8 mouse cellular contexts compared by ENCODE assay signal in the genomic region with DNA sequence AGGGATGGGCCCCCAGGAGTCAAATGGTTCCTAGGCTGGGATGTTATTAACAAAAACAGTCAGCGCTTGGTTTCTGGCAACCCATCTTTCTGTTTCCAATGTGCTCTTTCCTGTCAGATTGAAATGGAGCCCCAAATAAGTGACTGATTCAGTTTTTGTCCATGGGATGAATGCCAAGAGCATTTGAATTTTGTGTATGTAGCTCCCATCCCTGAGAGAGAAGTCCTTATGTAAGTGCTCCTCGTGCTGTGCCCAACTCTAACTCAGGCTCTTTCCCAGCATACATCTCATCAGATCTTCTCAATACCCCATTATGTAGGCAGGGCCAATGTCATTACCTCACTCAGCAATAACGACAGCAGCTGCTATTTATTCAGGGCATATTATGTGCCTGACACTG. TPM values are rescaled to one million over a fixed set of nuclear protein-coding genes. Genes with fewer than 3 reads are reported as not detected.
DNase-seq lines count a peak whose midpoint lies in the region; ATAC-seq and TF ChIP-seq lines count a peak whose summit lies in the region.

No protein-coding gene starts in this region.

- H3K4me3 ChIP-seq in embryonic facial prominence, embryonic 11.5 days (ENCODE audit: low read depth, low read length), result peak overlapping the region; percentile 97
- peak overlapping the region; percentile 99 for H3K4me3 ChIP-seq in hindbrain, postnatal 0 days (ENCODE audit: low read length)
- peak overlapping the region; percentile 69 for H3K4me3 ChIP-seq in midbrain, postnatal 0 days (ENCODE audit: low read depth, low read length)

- H3K27ac ChIP-seq in embryonic facial prominence, embryonic 11.5 days (replicated peaks; ENCODE audit: low read depth, low read length), result no peak overlapping the region
- peak overlapping the region; percentile 99; the same call in 1 of the 2 replicates for H3K27ac ChIP-seq in hindbrain, postnatal 0 days
- peak overlapping the region; percentile 94 for H3K27ac ChIP-seq in midbrain, postnatal 0 days (ENCODE audit: low read depth, low read length)

- no peak for ATAC-seq in embryonic facial prominence, embryonic 11.5 days (replicated peaks; ENCODE audit: insufficient number of reproducible peaks, low FRiP score, low TSS enrichment, low read depth)
- no peak for ATAC-seq in hindbrain, postnatal 0 days
- no peak for ATAC-seq in midbrain, postnatal 0 days (ENCODE audit: low FRiP score)

- H3K4me2 ChIP-seq in embryonic facial prominence, embryonic 11.5 days (ENCODE audit: low read depth, low read length), result peak overlapping the region; percentile 92
- H3K4me2 ChIP-seq in hindbrain, postnatal 0 days (ENCODE audit: low read depth, low read length), result peak overlapping the region; percentile 83
- H3K4me2 ChIP-seq in midbrain, postnatal 0 days (ENCODE audit: low read depth, low read length, poor library complexity, severe bottlenecking), result peak overlapping the region; percentile 94

- 40% methylated on average over 3 of the region's 3 CpGs for WGBS in embryonic facial prominence, embryonic 11.5 days
- 19% methylated on average over 3 of the region's 3 CpGs for WGBS in hindbrain, postnatal 0 days
- 35% methylated on average over 3 of the region's 3 CpGs for WGBS in midbrain, postnatal 0 days

- peak; percentile 72 for DNase-seq in layer of hippocampus, adult 11-12 months (ENCODE audit: low spot score)
- DNase-seq in layer of hippocampus, postnatal 10 days (ENCODE audit: low spot score in 2 of 2), result no peak
- no peak for DNase-seq in embryonic facial prominence, embryonic 11.5 days (ENCODE audit: low spot score)
- peak; percentile 16 for DNase-seq in hindbrain, postnatal 0 days (ENCODE audit: low spot score)
- peak; percentile 10 for DNase-seq in midbrain, postnatal 0 days (ENCODE audit: low spot score)
- DNase-seq in T-cell, adult 2 months (ENCODE audit: low spot score), result no peak
- no peak for DNase-seq in right cerebral cortex, postnatal 4 days
- no peak for DNase-seq in embryo, embryonic 10.5 days (ENCODE audit: low spot score)

- peaks cover 12% of the 10 kb centered on the region for H3K4me1 ChIP-seq in embryonic facial prominence, embryonic 11.5 days (ENCODE audit: control insufficient read depth, insufficient read depth, low read length)
- peaks cover 35% of the 10 kb centered on the region for H3K4me1 ChIP-seq in hindbrain, postnatal 0 days (ENCODE audit: insufficient read depth, low read length)
- H3K4me1 ChIP-seq in midbrain, postnatal 0 days (ENCODE audit: insufficient read depth, low read length), result peaks cover 38% of the 10 kb centered on the region

- H3K9me3 ChIP-seq in embryonic facial prominence, embryonic 11.5 days (replicated peaks; ENCODE audit: control insufficient read depth, low read length), result no peaks in the 10 kb centered on the region
- no peaks in the 10 kb centered on the region for H3K9me3 ChIP-seq in hindbrain, postnatal 0 days (ENCODE audit: low read length)
- H3K9me3 ChIP-seq in midbrain, postnatal 0 days (ENCODE audit: low read length), result no peaks in the 10 kb centered on the region

- TF ChIP-seq CTCF in hindbrain, postnatal 0 days (IDR thresholded peaks at IDR 0.05; ENCODE audit: low read depth), result no peak
- no peak for TF ChIP-seq CTCF in midbrain, postnatal 0 days (IDR thresholded peaks at IDR 0.05)

- peak overlapping the region; percentile 99 for H3K9ac ChIP-seq in embryonic facial prominence, embryonic 11.5 days (replicated peaks; ENCODE audit: low read length)
- peak overlapping the region; percentile 100 for H3K9ac ChIP-seq in hindbrain, postnatal 0 days (replicated peaks; ENCODE audit: low read length)
- peak overlapping the region; percentile 75 for H3K9ac ChIP-seq in midbrain, postnatal 0 days (replicated peaks; ENCODE audit: low read length, poor library complexity, severe bottlenecking)

- no peaks in the 10 kb centered on the region for H3K27me3 ChIP-seq in embryonic facial prominence, embryonic 11.5 days (ENCODE audit: control insufficient read depth, insufficient read depth, low read length)
- no peaks in the 10 kb centered on the region for H3K27me3 ChIP-seq in hindbrain, postnatal 0 days (ENCODE audit: insufficient read depth, low read length)
- H3K27me3 ChIP-seq in midbrain, postnatal 0 days (ENCODE audit: insufficient read depth, low read length), result no peaks in the 10 kb centered on the region

- no peaks in the 10 kb centered on the region for H3K36me3 ChIP-seq in embryonic facial prominence, embryonic 11.5 days (replicated peaks; ENCODE audit: control insufficient read depth, insufficient read depth, low read depth, low read length)
- no peaks in the 10 kb centered on the region; the same call in 1 of the 2 replicates for H3K36me3 ChIP-seq in hindbrain, postnatal 0 days (ENCODE audit: insufficient read depth, low read length)
- H3K36me3 ChIP-seq in midbrain, postnatal 0 days (ENCODE audit: insufficient read depth, low read length), result no peaks in the 10 kb centered on the region

RNA-seq across cellular contexts. Expression of gene Fkrp, which starts 1.2 kb away (rescaled TPM):
- 10 to 100 TPM; 42.2 to 45.0 TPM for total RNA-seq in layer of hippocampus, postnatal 10 days (2021)
- polyA plus RNA-seq in embryonic facial prominence, embryonic 11.5 days (2014; fragmentation: Nextera tagmentation; extraction: Ambion mirVana), result 21.0 and 24.9 TPM in 2 replicates
- total RNA-seq in hindbrain, postnatal 0 days (2014; rRNA removed), result 63.1 and 73.8 TPM in 2 replicates
- 45.2 and 45.4 TPM in 2 replicates for polyA plus RNA-seq in hindbrain, postnatal 0 days (2015; fragmentation: Nextera tagmentation; extraction: Ambion mirVana)
- total RNA-seq in midbrain, postnatal 0 days (2014; rRNA removed), result 81.4 and 85.9 TPM in 2 replicates
- polyA plus RNA-seq in midbrain, postnatal 0 days (2015; fragmentation: Nextera tagmentation; extraction: Ambion mirVana), result 50.0 and 53.5 TPM in 2 replicates

RNA-seq across cellular contexts. Expression of gene Strn4, which starts 2.0 kb away (rescaled TPM):
- total RNA-seq in layer of hippocampus, postnatal 10 days (2021), result 100 to 1,000 TPM; 260 to 286 TPM
- polyA plus RNA-seq in embryonic facial prominence, embryonic 11.5 days (2014; fragmentation: Nextera tagmentation; extraction: Ambion mirVana), result 102 and 121 TPM in 2 replicates
- 234 and 248 TPM in 2 replicates for total RNA-seq in hindbrain, postnatal 0 days (2014; rRNA removed)
- polyA plus RNA-seq in hindbrain, postnatal 0 days (2015; fragmentation: Nextera tagmentation; extraction: Ambion mirVana), result 128 and 141 TPM in 2 replicates
- total RNA-seq in midbrain, postnatal 0 days (2014; rRNA removed), result 252 and 291 TPM in 2 replicates
- 156 and 165 TPM in 2 replicates for polyA plus RNA-seq in midbrain, postnatal 0 days (2015; fragmentation: Nextera tagmentation; extraction: Ambion mirVana)

RNA-seq across cellular contexts. Expression of gene Prkd2, which starts 25.0 kb away (rescaled TPM):
- total RNA-seq in layer of hippocampus, postnatal 10 days (2021), result 1 to 10 TPM; 7.5 to 9.9 TPM
- polyA plus RNA-seq in embryonic facial prominence, embryonic 11.5 days (2014; fragmentation: Nextera tagmentation; extraction: Ambion mirVana), result 10.1 and 11.4 TPM in 2 replicates
- total RNA-seq in hindbrain, postnatal 0 days (2014; rRNA removed), result 4.3 and 5.4 TPM in 2 replicates
- polyA plus RNA-seq in hindbrain, postnatal 0 days (2015; fragmentation: Nextera tagmentation; extraction: Ambion mirVana), result 4.3 and 4.8 TPM in 2 replicates
- total RNA-seq in midbrain, postnatal 0 days (2014; rRNA removed), result 3.2 and 4.9 TPM in 2 replicates
- 3.9 TPM in 2 replicates for polyA plus RNA-seq in midbrain, postnatal 0 days (2015; fragmentation: Nextera tagmentation; extraction: Ambion mirVana)

RNA-seq across cellular contexts. Expression of gene Slc1a5, which starts 36.6 kb away (rescaled TPM):
- 1 to 10 TPM; 4.0 to 4.6 TPM for total RNA-seq in layer of hippocampus, postnatal 10 days (2021)
- polyA plus RNA-seq in embryonic facial prominence, embryonic 11.5 days (2014; fragmentation: Nextera tagmentation; extraction: Ambion mirVana), result 19.6 and 19.7 TPM in 2 replicates
- total RNA-seq in hindbrain, postnatal 0 days (2014; rRNA removed), result 18.1 and 19.2 TPM in 2 replicates
- 9.5 and 9.7 TPM in 2 replicates for polyA plus RNA-seq in hindbrain, postnatal 0 days (2015; fragmentation: Nextera tagmentation; extraction: Ambion mirVana)
- total RNA-seq in midbrain, postnatal 0 days (2014; rRNA removed), result 15.2 and 20.1 TPM in 2 replicates
- polyA plus RNA-seq in midbrain, postnatal 0 days (2015; fragmentation: Nextera tagmentation; extraction: Ambion mirVana), result 8.9 and 9.2 TPM in 2 replicates

RNA-seq across cellular contexts. Expression of gene Dact3, which starts 57.4 kb away (rescaled TPM):
- 10 to 100 TPM; 95.0 to 96.3 TPM for total RNA-seq in layer of hippocampus, postnatal 10 days (2021)
- polyA plus RNA-seq in embryonic facial prominence, embryonic 11.5 days (2014; fragmentation: Nextera tagmentation; extraction: Ambion mirVana), result 11.5 and 12.2 TPM in 2 replicates
- 85.9 and 95.6 TPM in 2 replicates for total RNA-seq in hindbrain, postnatal 0 days (2014; rRNA removed)
- polyA plus RNA-seq in hindbrain, postnatal 0 days (2015; fragmentation: Nextera tagmentation; extraction: Ambion mirVana), result 7.2 TPM in 2 replicates
- 86.0 and 107 TPM in 2 replicates for total RNA-seq in midbrain, postnatal 0 days (2014; rRNA removed)
- 7.5 and 7.7 TPM in 2 replicates for polyA plus RNA-seq in midbrain, postnatal 0 days (2015; fragmentation: Nextera tagmentation; extraction: Ambion mirVana)

Comparison
In these comparisons a context has a peak if more than half of its experiments do, and no peak if none do; other contexts are left out.
1. DNase-seq: peak in layer of hippocampus, adult 11-12 months (single experiment), hindbrain, postnatal 0 days (single experiment) and midbrain, postnatal 0 days (single experiment); none in layer of hippocampus, postnatal 10 days (0 of 2), embryonic facial prominence, embryonic 11.5 days (single experiment), T-cell, adult 2 months (single experiment), right cerebral cortex, postnatal 4 days (single experiment) and embryo, embryonic 10.5 days (single experiment).
2. Peak in every context shown above with its lines, with median percentiles within 50 percentile points of each other: H3K4me2 ChIP-seq, H3K4me3 ChIP-seq and H3K9ac ChIP-seq.